Mouse (Mus musculus): Measurements from ENCODE around the gene Gbf1.
"Not testable (repeated sequence)": the region's sequence is repeated elsewhere in the genome, so short reads cannot be mapped to it uniquely, and the experiment has no call there.

Gbf1 gene

DNA sequence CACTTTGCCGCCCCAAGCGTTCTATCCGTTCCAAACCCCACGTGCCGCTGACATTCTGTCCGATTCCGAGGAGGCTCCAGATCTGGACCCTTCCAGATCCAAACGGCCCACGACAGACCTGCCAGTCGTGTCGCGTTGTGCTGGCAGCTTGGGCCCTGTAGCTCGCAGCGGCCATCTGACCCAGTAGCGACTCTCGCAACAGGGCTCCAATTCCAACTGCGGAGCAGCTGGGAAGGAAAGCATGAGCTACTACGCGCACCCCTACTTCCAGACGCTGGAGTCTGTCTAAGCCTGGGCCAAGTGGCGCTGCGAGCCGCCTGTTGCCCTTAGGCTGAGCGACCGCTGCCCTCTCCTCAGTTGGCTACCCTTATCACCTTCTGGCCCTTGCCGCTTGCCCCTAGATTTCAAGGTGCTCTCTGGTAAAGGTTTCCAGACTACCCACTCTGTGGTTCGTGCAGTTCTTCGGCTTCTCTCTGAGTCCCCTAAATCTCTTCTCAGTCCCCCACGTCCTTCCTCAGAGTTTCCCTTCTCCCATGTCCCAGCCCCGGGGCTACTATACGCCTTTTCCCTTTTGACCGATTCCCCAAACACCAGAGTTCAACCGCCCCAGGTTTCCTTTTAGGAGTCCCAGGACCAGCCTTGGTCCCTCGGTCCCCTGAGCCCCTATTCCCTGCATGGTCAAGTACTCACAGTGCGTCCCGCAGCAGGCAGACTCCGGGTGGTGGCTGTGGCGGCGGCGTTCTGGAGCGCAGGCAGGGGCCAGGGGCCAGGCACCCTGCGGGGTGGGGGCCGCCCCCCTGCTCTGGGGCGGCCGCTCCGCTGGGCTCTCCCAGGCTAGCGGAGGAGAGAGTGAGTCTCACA is 4.6 kb upstream of the Gbf1 start, which contains the start of gene Pitx3:
Gene Pitx3, minus strand, starts transcription at position 816 of the 861 bp plus-strand sequence.
- DNase-seq (ENCODE audit: low spot score) = no peak

DNA sequence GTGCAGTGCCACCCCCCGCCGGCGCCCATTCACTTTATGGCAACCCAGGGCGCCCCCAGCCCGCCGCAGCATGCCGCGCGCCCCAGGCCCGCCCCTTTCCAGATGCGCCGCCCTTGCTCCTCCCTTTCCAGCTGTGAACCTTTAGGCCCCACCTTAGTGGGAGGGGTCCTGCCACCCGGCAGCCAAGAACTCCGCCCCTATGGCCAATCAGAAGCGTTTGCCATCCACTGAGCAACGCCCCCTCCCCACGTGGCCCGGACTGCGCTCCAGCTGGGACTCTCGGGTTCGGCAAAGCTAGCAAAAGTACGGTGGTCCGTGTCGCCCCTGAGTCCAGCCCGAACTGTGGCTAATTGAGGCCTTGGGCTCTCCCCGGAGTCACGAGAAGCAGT is 3.9 kb upstream of the Gbf1 start:
- peak; percentile 82 for DNase-seq (ENCODE audit: low spot score)

DNA sequence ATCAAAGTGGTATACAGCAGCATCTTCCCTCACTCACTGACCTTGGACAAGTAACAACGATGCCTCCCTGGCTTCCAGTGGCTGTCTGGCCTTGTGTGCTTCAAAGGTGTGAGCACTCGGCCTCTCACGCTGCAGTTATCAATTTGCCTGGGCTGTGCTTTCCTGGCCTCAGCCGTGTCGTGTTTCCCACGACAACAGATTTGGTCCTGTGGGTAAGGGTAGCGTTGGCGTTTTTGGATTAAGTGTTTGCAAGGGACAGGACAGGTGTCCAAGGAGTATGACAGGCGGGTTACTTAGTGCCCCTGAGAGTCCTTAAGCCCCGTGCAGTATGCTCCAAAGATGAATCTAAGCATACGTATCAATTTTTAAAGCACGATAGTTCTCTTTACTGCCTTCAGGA is 3.2 kb upstream of the Gbf1 start:
- DNase-seq (ENCODE audit: low spot score) = no peak

DNA sequence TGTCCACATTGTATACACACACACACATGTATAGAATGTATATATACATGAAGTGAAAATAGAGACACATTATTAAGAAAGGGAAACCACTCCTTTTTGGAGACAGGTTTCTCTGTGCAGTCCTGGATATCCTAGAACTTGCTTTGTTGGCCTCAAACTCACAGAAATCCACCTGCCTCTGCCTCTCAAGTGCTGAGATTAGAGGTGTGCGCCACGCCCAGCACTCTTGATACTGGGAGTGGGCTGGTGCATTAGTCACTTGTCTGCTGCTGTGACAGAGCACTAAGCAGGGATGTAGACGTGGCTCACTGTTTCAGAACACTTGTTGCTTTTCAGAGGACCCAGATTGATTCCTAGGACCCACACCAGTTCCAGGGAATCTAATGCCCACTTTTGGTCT is 13.6 kb downstream of the Gbf1 start:
- DNase-seq (ENCODE audit: low spot score) = no peak

DNA sequence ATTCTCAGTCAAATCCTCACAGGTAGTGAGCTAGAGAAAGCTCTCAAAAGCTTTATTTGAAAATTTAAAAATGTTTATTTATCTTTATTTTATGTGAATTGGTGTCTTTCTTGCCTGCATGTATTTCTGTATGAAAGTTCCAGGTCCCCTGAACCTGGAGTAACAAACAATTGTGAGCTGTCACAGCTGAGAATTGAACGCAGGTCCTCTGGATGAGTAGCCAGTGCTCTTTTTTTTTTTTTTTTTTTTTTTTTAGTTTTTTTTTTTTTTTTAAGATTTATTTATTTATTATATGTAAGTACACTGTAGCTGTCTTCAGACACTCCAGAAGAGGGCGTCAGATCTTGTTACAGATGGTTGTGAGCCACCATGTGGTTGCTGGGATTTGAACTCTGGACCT is 14.9 kb downstream of the Gbf1 start:
- not testable (repeated sequence) for DNase-seq (ENCODE audit: low spot score)

DNA sequence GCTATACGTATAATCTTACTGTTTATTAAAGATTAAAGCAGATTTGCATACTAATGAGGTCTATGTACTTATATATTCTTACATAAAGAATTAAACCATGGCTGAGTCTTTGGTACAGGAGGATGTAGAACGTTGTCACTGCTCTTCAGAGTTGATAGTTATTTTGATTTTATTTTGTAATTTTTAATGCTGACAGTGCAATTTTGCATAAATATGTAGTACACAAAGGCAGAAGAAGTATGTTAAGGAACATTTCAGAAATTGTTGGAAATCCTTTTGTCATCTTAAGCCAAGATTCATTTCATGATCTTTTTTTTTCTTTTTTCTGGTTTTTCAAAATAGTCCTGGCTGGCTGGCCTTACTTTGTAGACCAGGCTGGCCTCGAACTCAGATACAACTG is 17.1 kb downstream of the Gbf1 start:
- DNase-seq (ENCODE audit: low spot score) = no peak

DNA sequence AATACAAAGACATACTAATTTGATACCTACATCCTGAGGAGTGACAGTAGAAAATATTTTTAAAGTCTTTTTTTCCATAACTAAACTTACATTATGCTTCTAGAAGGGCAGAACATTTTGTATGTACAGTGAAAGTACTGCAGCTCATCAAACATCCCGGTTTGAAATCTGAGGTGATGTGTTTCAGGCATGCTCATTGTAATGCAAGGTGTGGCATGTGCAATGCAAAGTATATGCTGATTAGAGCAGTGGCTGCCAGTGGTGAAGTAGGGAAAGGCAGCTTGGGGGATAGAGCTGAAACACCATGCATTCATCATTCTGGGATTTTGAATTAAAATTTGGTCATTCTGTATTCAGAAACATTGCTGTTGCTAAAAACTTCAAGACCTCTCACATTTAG is 17.6 kb downstream of the Gbf1 start:
- no peak for DNase-seq (ENCODE audit: low spot score)

DNA sequence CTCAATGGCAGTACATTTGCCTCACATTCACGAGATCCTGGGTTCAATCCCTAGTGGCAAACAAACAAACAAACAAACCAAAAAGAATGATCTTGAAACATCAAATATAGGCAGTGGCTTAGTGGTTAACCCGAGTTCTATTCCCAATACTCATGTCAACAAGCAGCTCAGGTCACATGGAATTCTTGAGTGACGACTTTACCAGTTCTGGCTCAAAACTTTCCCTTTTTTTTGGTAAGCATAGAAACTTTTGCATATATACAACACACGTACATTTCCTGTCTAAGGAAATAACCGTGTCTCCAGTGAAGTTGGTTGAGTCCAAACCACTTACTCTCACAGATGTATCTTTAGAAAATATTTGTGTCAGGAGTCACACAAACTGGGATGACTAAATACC is 20.2 kb downstream of the Gbf1 start:
- DNase-seq (ENCODE audit: low spot score) = no peak

DNA sequence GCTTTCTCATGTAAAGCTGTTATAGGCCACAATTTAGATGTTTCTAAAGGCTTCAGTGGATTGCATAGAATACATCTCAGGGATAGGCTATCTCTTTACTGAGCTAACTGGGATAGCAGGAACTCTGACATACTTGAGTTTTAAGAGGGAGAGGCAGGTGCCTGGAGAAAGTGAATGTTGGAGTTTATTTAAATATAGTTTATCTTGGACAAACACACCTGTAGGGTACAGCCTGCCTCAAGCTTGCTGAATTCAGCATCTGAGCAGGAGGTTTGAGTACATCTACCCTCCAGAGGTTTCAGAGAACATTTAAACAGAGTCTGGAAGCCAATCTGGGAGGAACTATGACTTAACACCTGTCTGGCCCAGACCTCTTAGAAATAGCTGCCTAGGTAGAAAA is 22.9 kb downstream of the Gbf1 start:
- no peak for DNase-seq (ENCODE audit: low spot score)

DNA sequence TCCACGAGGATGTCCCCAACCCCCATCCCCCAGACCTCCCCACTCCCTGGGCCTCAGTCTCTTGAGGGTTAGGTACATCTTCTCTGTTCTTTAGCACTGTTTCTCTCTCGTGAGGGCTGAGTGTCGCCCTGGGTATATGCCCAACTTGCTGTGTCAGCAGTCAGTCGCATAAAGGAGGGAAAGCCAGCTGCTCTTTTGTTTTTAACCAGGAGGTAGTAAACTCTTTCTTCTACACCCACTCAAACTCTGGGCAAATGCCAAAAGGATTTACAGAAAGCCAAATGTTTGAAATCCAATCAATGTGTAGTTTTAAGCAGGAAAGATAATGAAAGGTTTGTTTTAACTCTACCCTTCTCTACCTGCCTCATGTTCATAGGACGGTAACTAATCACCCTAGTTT is 24.7 kb downstream of the Gbf1 start:
- DNase-seq (ENCODE audit: low spot score) = no peak

DNA sequence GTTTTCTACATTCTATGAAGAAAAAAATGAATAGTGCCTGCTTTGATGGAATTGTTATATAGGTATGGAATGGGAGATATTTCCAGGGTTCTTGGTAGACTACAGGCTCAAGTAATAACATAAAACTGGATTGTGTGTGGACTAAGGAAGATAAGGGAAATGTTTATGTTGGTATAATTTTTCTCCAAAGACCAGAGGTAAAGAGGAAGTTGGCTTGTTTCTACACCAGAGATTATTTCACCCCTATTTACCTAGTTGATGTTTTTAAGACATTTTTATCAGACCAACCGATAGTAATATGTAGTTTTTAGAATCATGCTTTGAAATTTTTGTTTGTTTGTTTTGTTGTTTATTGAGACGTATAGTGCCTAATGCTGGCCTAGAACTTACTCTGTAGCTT is 28.0 kb downstream of the Gbf1 start:
- DNase-seq (ENCODE audit: low spot score) = no peak

DNA sequence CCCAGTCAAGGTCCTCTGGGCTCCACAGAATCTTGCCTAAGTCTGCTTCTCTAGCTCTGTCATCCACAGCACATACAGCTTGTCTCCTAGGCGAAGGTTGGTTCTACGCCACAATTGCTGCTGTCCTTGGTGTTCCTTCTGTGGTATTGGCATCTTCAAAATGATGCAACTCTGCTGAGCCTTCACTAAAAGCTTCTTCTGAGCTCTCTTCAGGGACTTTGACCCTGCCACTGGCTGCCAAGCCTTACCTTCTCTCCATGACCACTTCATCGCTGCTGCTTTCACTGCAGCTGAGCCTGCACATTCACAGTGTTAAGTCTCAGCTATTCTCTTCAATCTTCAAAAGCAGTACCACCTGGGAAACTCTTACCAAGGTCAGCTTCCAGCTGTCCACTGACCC is 29.9 kb downstream of the Gbf1 start:
- DNase-seq (ENCODE audit: low spot score) = no peak

DNA sequence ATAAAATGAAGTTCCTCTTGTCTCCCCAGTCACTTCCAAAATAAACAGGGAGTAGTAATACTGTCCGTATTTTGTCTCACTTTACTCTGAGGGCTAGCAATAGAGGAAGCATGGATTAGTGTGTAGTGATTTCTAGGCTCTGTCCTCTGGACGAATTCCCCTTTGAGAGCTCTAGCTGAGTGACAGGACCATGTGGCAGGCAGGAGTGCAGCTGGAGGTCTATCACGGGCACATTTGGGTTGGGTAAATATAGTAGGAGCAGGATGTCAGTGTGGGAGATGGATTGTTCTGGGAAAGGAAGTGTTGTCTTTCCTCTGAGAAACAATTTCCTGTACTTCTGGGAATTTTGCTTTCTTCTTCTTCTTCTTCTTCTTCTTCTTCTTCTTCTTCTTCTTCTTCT is 34.3 kb downstream of the Gbf1 start:
- DNase-seq (ENCODE audit: low spot score) = no peak

DNA sequence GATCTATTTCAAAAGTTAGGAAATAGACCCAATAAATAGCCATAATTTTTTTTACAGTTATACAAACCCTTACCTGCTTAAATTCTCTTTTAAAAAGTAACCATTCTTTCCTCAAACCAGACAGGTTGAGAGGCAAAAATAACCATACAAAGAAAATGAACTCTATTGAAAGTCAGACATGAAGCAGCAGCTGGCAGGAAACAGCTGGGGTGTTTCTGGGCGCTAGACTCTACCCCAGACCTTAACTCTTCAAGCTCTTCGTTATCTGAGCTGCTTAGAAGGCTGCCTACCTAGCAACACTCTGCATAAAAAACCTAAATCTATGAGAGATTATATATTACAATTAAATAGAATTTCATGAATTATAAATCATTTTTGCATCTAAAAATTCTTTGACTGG is 34.9 kb downstream of the Gbf1 start:
- DNase-seq (ENCODE audit: low spot score) = no peak

DNA sequence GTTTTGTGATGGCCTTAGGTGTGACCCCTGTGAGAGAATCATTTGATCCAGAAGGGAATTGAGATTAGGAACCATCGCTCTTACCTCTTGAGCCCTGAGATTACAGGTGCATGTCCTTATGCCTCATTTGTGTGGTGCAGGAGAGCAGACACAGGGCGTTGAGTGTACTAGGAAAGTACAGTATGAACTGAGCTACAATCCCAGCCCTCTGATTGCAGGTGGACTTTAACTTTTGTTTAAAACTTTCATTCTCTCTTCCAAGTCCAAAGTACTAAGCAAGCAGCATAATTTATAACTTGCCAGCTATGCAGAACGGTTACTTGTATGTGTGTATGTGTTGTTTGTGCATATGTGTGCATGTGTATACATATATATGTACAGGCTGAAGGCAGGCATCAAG is 46.0 kb downstream of the Gbf1 start:
- DNase-seq (ENCODE audit: low spot score) = no peak

DNA sequence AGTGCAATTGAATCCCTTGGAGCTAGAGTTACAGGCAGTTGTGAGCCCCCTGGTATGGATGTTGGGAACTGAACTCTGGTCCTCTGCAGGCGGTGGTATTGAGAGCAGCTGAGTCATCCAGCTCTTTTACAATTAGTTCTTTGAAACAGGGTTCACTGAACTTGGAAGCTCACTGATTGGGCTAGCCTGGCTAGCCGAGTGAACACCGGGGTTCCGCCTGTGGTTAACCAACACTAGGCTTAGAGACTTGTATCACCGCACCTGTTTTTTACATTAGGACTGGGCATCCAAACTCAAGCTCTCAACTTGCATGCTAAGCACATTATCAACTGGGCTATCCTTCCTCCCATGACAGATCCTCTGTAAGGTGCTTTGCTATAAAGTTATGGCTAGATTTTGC is 46.6 kb downstream of the Gbf1 start:
- DNase-seq (ENCODE audit: low spot score) = no peak

DNA sequence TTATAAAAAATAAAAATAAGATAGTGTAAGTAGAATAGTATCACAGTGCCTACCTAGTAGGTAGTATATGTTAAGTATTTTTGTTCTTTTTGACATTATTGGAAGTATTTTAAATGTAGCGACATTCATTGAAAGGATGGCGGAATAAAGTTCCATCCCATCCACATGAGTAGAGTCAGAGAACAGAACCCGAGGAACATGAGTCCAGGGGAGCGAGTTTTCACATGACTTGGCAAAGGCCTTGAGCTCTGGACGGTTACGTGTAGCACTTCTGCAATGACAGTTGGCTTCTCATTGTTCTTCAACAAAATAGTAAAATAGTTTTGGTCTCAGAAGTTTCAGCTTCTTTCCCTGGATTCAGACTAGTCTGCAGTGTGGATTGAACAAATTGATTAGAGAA is 51.9 kb downstream of the Gbf1 start:
- no peak for DNase-seq (ENCODE audit: low spot score)

DNA sequence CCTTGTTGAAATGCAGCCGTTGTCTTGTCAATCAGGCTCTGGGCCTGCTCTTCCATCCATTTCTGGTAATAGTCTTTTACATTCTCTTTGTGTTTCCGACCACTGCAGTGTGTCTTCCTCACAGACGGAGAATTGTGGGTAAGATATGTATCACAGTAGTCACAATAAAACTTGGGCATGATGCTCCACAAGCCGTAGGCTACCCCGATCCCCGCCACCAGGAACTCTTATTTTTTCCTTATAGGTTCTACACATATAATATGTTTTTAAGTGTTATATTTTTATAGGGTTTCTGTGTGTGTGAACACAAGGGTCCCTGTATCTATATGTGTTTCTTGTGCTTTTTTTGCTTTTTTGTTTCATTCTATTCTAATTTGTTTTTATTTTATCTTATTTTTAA is 53.4 kb downstream of the Gbf1 start:
- DNase-seq (ENCODE audit: low spot score) = no peak

DNA sequence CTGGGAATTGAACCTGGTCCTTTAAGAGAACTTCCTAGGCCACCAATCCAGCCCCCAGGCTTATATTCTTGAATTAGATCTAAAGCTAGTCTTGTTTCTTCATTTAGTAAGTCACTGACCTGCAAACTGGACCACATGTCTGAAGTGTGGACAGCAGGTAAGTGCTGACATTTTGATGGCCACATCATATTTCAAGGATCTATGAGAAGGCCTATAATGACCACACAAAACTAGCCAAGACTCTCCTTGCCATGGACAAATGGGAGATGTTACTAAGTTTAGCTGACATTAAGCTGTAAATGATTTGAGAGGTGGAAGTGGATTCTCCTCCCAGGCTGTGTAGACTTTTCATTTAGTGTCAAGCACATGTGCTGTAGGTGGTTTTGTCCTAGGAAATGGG is 58.6 kb downstream of the Gbf1 start:
- DNase-seq (ENCODE audit: low spot score) = no peak

DNA sequence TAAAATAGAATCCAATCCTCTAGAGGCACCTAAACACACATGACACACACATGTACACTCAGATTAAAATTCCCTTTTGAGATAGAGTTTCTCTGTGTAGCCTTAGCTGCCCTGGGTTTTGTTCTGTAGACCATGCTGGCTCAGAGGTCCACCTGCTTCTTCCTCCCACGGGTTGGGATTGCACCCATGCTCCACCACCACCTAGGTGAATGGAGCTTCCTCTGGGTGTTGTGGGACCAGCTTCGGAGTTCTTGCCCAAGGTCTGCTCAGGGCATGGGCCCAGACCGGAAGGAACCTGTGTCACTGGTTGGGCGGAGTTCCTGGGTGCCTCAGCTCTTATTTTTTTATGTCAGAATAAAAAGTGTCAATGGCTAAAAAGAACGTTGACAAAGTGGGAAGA is 62.2 kb downstream of the Gbf1 start:
- DNase-seq (ENCODE audit: low spot score) = no peak

DNA sequence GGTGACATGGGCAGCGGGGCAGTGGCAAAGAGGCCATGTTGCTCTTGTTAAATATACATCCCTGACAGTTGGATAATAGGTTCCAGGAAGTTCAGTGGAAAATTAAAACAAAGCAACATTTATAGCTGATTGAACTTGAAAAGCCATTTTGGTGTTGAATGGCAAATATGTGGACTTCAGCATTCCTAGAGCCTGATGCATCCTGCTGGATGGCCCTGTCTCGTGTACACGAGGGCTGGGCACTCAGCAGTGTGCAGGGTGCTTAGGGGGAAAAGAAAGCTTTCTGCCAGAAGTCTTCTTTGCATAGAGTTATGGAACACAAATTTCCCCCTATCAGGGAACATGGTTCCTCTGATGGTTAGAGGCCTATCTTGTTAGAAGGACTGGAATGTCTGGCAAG is 63.1 kb downstream of the Gbf1 start:
- no peak for DNase-seq (ENCODE audit: low spot score)

DNA sequence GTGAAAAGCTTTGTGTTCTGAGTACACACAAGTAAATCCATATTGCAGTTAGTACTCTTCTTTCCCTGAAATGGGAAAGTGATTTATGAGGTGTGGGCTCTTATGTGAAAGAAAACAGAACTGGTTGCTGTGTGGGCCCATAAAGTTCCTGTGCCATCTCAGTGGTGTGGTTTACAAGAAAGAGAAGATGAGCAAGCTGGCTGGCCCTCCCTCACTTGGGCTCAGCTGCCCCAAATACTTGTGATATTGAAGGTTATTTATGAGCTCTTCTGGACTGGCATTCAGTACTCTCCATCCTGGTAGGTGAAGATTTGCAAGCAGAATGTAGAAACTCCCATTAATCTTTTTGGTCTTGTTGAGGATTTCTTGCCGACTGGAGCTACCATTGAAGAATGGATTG is 64.4 kb downstream of the Gbf1 start:
- DNase-seq (ENCODE audit: low spot score) = no peak

DNA sequence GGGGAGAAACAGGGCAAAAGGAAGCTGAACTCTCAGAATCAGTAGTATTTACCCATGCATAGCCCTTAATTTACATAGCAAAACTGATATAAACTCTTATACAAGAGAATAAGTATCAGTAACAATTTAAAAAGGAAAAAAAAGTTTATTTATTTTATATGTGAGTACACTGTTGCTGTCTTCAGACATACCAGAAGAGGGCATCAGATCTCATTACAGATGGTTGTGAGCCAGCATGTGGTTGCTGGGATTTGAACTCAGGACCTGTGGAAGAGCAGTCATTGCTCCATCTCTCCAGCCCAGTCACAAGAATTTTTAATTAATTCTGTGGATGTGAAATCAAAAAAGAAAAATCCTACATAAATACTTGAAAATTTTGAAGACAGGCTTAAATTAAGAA is 65.0 kb downstream of the Gbf1 start:
- not testable (repeated sequence) for DNase-seq (ENCODE audit: low spot score)

DNA sequence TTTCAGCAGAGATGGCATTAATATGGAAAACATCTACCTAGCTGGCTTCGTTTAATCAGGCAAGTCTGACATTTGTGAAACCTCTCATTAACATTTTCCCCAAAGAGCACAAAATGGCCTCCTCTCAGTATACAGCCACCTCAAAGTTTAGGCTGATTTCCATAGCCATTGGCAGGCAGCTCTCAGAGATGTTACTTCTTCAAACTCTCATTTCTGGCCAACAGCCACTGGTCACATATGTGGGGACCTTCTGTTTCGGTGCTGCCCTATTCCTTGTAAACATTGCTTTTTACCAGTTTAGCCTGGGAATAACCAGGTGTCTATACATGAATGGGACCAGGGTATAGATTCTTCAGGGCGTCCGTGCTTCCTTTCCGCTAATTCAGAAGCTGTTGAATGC is 67.8 kb downstream of the Gbf1 start:
- no peak for DNase-seq (ENCODE audit: low spot score)
